Mouse (Mus musculus) forebrain, postnatal 0 days (tissue): Measurements from ENCODE around the gene Ccdc12. TPM values are rescaled to one million over a fixed set of nuclear protein-coding genes. Genes with fewer than 3 reads are reported as not detected.

Source experiments
- ATAC-seq: fragments of 200-750 bp; cut with Nextera tagmentation; 2 replicates; pipeline ENCODE4 v1.8.0; 2017; ENCODE audit warnings: mild to moderate bottlenecking, moderate library complexity
- DNase-seq: peaks from one replicate; pipeline ENCODE4 v3.0.0-alpha.2; 2015
- H3K27ac ChIP-seq: fragments of 300-500 bp; sonication (generic); 2 replicates; pipeline ENCODE4 v1.5.1; 2014; ENCODE audit warnings: low read depth, mild to moderate bottlenecking, antibody characterized with exemption, low read length, moderate library complexity, mixed read lengths
- H3K27me3 ChIP-seq: fragments of 300-500 bp; sonication (generic); 2 replicates; pipeline ENCODE4 v1.6.1; 2014; ENCODE audit warnings: mild to moderate bottlenecking, low read length, mixed read lengths; ENCODE audit not compliant: insufficient read depth
- H3K36me3 ChIP-seq: fragments of 300-500 bp; sonication (generic); 2 replicates; pipeline ENCODE4 v1.6.1; 2014; ENCODE audit warnings: mild to moderate bottlenecking, moderate library complexity; ENCODE audit not compliant: insufficient read depth
- H3K4me1 ChIP-seq: fragments of 300-500 bp; sonication (generic); 2 replicates; pipeline ENCODE4 v1.6.1; 2014; ENCODE audit warnings: antibody characterized with exemption; ENCODE audit not compliant: insufficient read depth
- H3K4me2 ChIP-seq: fragments of 300-500 bp; sonication (generic); 2 replicates; pipeline ENCODE4 v1.6.1; 2014; ENCODE audit warnings: low read depth, mild to moderate bottlenecking, moderate library complexity
- H3K4me3 ChIP-seq: fragments of 300-500 bp; sonication (generic); 2 replicates; pipeline ENCODE4 v1.5.1; 2014; ENCODE audit warnings: low read depth, low read length, mixed read lengths
- H3K9ac ChIP-seq: fragments of 300-500 bp; sonication (generic); 2 replicates; pipeline ENCODE4 v1.6.1; 2014; ENCODE audit warnings: mild to moderate bottlenecking
- H3K9me3 ChIP-seq: fragments of 300-500 bp; sonication (generic); 2 replicates; pipeline ENCODE4 v1.6.1; 2016; ENCODE audit warnings: low read length
- CTCF ChIP-seq: sonication (generic); IDR thresholded peaks from 2 replicates; pipeline ENCODE4 v1.5.1; 2016; ENCODE audit warnings: antibody characterized with exemption, control low read depth, low read depth
- WGBS: fragments of 180-500 bp; shearing (Covaris S2); extraction: QIAGEN DNeasy Blood & Tissue Kit; methylation state at CpG from one replicate; pipeline ENCODE4 v1.1.7; 2014; 5-methylcytosine and 5-hydroxymethylcytosine counted together
- polyA plus RNA-seq: library from polyadenylated mRNA; unstranded; fragments of >200 nt; fragmentation: Nextera tagmentation; extraction: Ambion mirVana; gene quantifications from 2 replicates; pipeline ENCODE4 v1.2.1, GENCODE M21; 2015
- total RNA-seq: library from RNA; depleted of rRNA; stranded (reverse); fragments of >200 nt; gene quantifications from 2 replicates; pipeline ENCODE4 v1.2.3, GENCODE M21; 2014

Ccdc12 gene
- total and polyA plus RNA-seq, 2 experiments from 2014 or later: 38.4 to 104 TPM

GRCm38 (mm10) chr9:110738054-110738453 is 81.8 kb downstream of the Ccdc12 start:
- 27% methylated on average over 1 of the region's 1 CpGs for WGBS

DNA sequence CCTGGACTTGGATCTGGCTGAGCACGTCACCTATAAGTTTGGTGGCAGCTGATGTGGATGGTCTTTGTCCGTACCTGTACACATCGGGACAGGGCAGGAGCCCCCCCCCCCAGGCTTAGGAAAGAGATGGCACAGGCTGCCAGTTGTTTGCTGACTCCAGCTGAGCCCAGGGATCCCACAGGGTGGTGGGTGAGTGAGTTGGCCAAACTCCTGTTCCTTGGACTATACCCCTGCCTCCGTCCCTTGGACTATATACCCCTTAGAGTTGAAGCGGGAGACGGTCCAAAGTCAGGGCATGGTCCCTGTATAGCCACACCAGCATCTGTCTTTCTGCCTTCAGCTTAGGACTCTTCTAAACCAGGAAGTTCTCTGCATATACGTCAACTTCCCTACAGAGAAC is 83.7 kb downstream of the Ccdc12 start:
- no peaks in the 10 kb centered on the region for H3K36me3 ChIP-seq
- no peak for ATAC-seq
- WGBS: 89% methylated on average over 7 of the region's 7 CpGs

More at GRCm38 (mm10) chr9:110738054-110738453, 81.8 kb downstream of the Ccdc12 start:
- Histone ChIP-seq H3K4me1 (0 out of 2 replicates have a peak, but pooled peaks cover 8% of the 10 kb centered on the region), H3K4me3 (no peak overlapping the region), H3K27me3 (peaks cover 32% of the 10 kb centered on the region), H3K36me3 (no peaks in the 10 kb centered on the region), H3K9ac (no peak overlapping the region), H3K27ac (no peak overlapping the region), H3K4me2 (no peak overlapping the region), H3K9me3 (no peaks in the 10 kb centered on the region)
- ATAC-seq: no peak
- peak; percentile 42 for TF ChIP-seq CTCF
- no peak for DNase-seq

GRCm38 (mm10) chr9:110741711-110742294 is 85.5 kb downstream of the Ccdc12 start, which contains the start of gene Myl3:
Myl3 (plus strand) TSS chr9:110741861.
- TF ChIP-seq CTCF: no peak
- H3K4me2 ChIP-seq: peak within 1 kb of the TSS; percentile 98
- H3K36me3 ChIP-seq: no peaks in the 10 kb centered on the region
- DNase-seq (no peak), ATAC-seq (peak; percentile 65)
- H3K27ac ChIP-seq: no peak within 1 kb of the TSS
- H3K4me3 ChIP-seq: peak within 1 kb of the TSS; percentile 58
- no peaks in the 10 kb centered on the region for H3K9me3 ChIP-seq
- 0 out of 2 replicates have a peak, but pooled peaks cover 8% of the 10 kb centered on the region for H3K4me1 ChIP-seq
- WGBS: 4% methylated on average over 17 of the region's 17 CpGs
- H3K27me3 ChIP-seq: peaks cover 39% of the 10 kb centered on the region
- peak within 1 kb of the TSS; percentile 56 for H3K9ac ChIP-seq

More for the DNA sequence above, 83.7 kb downstream of the Ccdc12 start:
- H3K9me3 ChIP-seq: no peaks in the 10 kb centered on the region
- H3K4me1 ChIP-seq: 0 out of 2 replicates have a peak, but pooled peaks cover 8% of the 10 kb centered on the region
- H3K27ac ChIP-seq: no peak overlapping the region
- H3K27me3 ChIP-seq: peaks cover 39% of the 10 kb centered on the region
- no peak for DNase-seq
- H3K4me3 ChIP-seq: no peak overlapping the region
- H3K9ac ChIP-seq: no peak overlapping the region
- TF ChIP-seq CTCF: no peak
- no peak overlapping the region for H3K4me2 ChIP-seq

- Histone ChIP-seq H3K36me3 (no peaks in the 10 kb centered on the region), H3K9ac (peak overlapping the region; percentile 56), H3K4me3 (peak overlapping the region; percentile 58), H3K27me3 (peaks cover 39% of the 10 kb centered on the region), H3K4me1 (0 out of 2 replicates have a peak, but pooled peaks cover 8% of the 10 kb centered on the region), H3K27ac (0 out of 2 replicates have a peak overlapping the region, but pooled peaks have one; percentile 21), H3K4me2 (peak overlapping the region; percentile 98), H3K9me3 (no peaks in the 10 kb centered on the region)
- DNase-seq (peak; percentile 18), ATAC-seq (peak; percentile 74)
- WGBS: under 1% methylated on average over 36 of the region's 71 CpGs
- no peak for TF ChIP-seq CTCF
Measured at GRCm38 (mm10) chr9:110742295-110742950, 86.1 kb downstream of the Ccdc12 start.

DNA sequence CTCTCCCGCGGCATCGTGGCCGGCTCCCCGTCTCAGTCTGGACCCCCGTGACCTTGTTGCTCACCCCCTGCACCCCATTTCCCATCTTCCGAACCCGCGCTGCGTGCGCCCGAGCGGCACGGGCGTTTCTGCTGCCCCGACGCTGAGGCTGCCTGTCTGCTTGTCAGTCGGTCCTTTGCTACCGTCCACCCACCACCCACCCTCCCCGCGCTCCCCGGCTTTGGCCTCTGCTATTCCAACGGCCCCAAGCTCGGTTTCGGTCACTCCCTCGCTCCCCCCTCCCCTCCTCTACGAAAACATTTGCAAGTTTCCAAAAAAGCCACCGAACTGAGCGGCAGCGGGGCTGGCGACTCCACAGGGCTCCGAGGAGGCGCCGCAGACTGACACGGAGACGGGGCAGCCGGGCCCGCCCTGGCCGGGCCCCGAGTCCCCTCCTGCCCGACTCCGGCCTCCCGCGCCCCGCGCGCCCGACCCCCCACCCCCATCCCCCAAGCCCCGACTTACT is 86.7 kb downstream of the Ccdc12 start:
- under 1% methylated on average over 41 of the region's 49 CpGs for WGBS
- Histone ChIP-seq H3K9me3 (no peaks in the 10 kb centered on the region), H3K27me3 (peaks cover 39% of the 10 kb centered on the region), H3K9ac (peak overlapping the region; percentile 56), H3K4me1 (0 out of 2 replicates have a peak, but pooled peaks cover 8% of the 10 kb centered on the region), H3K4me3 (peak overlapping the region; percentile 58), H3K4me2 (peak overlapping the region; percentile 98), H3K36me3 (no peaks in the 10 kb centered on the region), H3K27ac (0 out of 2 replicates have a peak overlapping the region, but pooled peaks have one; percentile 21)
- TF ChIP-seq CTCF: no peak
- ATAC-seq (no peak), DNase-seq (no peak)

GRCm38 (mm10) chr9:110743456-110744323 is 87.4 kb downstream of the Ccdc12 start:
- DNase-seq (no peak), ATAC-seq (peak; percentile 13; the same call in 1 of the 2 replicates)
- Histone ChIP-seq H3K4me2 (peak overlapping the region; percentile 98), H3K27ac (no peak overlapping the region), H3K9ac (peak overlapping the region; percentile 56), H3K27me3 (peaks cover 39% of the 10 kb centered on the region), H3K4me3 (peak overlapping the region; percentile 58), H3K36me3 (no peaks in the 10 kb centered on the region), H3K9me3 (no peaks in the 10 kb centered on the region), H3K4me1 (0 out of 2 replicates have a peak, but pooled peaks cover 8% of the 10 kb centered on the region)
- WGBS: 4% methylated on average over 52 of the region's 63 CpGs
- no peak for TF ChIP-seq CTCF
